Mouse (Mus musculus) heart, adult 9 months (tissue): ENCODE measurements around the gene Rasl11a.

ENCODE experiments used
- DNase-seq, 2 experiments: peaks; one replicate each; pipeline ENCODE4 v3.0.0; 2022; ENCODE audit warnings: low spot score in 2 of 2

Rasl11a gene

GRCm38 (mm10) chr5:146844945-146845365 lies at the start of gene Rasl11a:
TSS of gene Rasl11a (plus strand) at chr5:146845071.
- DNase-seq: peak; percentile 88 to 89

- DNase-seq: no peak
These were observed 49.1 kb upstream of the Rasl11a start for GRCm38 (mm10) chr5:146795728-146796127.

- DNase-seq: no peak
These were observed 46.8 kb upstream of the Rasl11a start for GRCm38 (mm10) chr5:146798031-146798430.

- DNase-seq: peak in 1 of 2 experiments; percentile 50
These were observed 38.9 kb upstream of the Rasl11a start for GRCm38 (mm10) chr5:146806004-146806430.

GRCm38 (mm10) chr5:146809951-146810350 lies 34.9 kb upstream of the Rasl11a start:
- no peak for DNase-seq

- DNase-seq: no peak
These were observed 32.0 kb upstream of the Rasl11a start for GRCm38 (mm10) chr5:146812866-146813265.

- no peak for DNase-seq
These were observed 31.4 kb upstream of the Rasl11a start for GRCm38 (mm10) chr5:146813421-146813820.

GRCm38 (mm10) chr5:146815394-146815793 lies 29.5 kb upstream of the Rasl11a start:
- DNase-seq: no peak

GRCm38 (mm10) chr5:146817583-146817982 lies 27.3 kb upstream of the Rasl11a start:
- no peak for DNase-seq

- DNase-seq: no peak
These were observed 25.8 kb upstream of the Rasl11a start for GRCm38 (mm10) chr5:146818906-146819623.

GRCm38 (mm10) chr5:146823005-146823404 lies 21.9 kb upstream of the Rasl11a start:
- no peak for DNase-seq

- DNase-seq: no peak
These were observed 15.3 kb upstream of the Rasl11a start for GRCm38 (mm10) chr5:146829528-146829927.

- no peak for DNase-seq
These were observed 12.5 kb upstream of the Rasl11a start for GRCm38 (mm10) chr5:146832435-146832768.

- DNase-seq: peak; percentile 93 to 97
These were observed 12.0 kb upstream of the Rasl11a start, which contains the start of gene Rpl21 for GRCm38 (mm10) chr5:146832769-146833448. TSS of gene Rpl21 (plus strand) at chr5:146832890.

- no peak for DNase-seq
These were observed 11.1 kb upstream of the Rasl11a start for GRCm38 (mm10) chr5:146833673-146834201.

GRCm38 (mm10) chr5:146834959-146835358 lies 9.9 kb upstream of the Rasl11a start:
- DNase-seq: no peak

GRCm38 (mm10) chr5:146837967-146838720 lies 6.7 kb upstream of the Rasl11a start:
- no peak for DNase-seq

- DNase-seq: no peak
These were observed 5.8 kb upstream of the Rasl11a start for GRCm38 (mm10) chr5:146838836-146839648.

- no peak for DNase-seq
These were observed 5.1 kb upstream of the Rasl11a start for GRCm38 (mm10) chr5:146839760-146840159.

- no peak for DNase-seq
These were observed 4.4 kb upstream of the Rasl11a start for GRCm38 (mm10) chr5:146840422-146840821.

GRCm38 (mm10) chr5:146841301-146841700 lies 3.6 kb upstream of the Rasl11a start:
- DNase-seq: no peak
